Mouse (Mus musculus): ENCODE measurements around the gene Ccz1. TPM values are rescaled to one million over a fixed set of nuclear protein-coding genes. Genes with fewer than 3 reads are reported as not detected.
A peak's percentile ranks its signal among the peaks of the same experiment; 100 is the strongest.

Ccz1 gene
- polyA plus RNA-seq, 1 experiment from 2014 or later, result 125 TPM

GRCm38 (mm10) chr5:144002461-144003192 lies 12.1 kb downstream of the Ccz1 start:
- H3K36me3 ChIP-seq (ENCODE audit: control insufficient read depth, insufficient read depth, low read length), result peaks cover 17% of the 10 kb centered on the region
- H3K4me2 ChIP-seq, result no peak overlapping the region
- no peaks in the 10 kb centered on the region for H3K9me3 ChIP-seq (ENCODE audit: control insufficient read depth, low read length)
- H3K4me3 ChIP-seq (ENCODE audit: low read depth, low read length), result no peak overlapping the region
- no peaks in the 10 kb centered on the region for H3K4me1 ChIP-seq (ENCODE audit: control insufficient read depth, insufficient read depth, low read length)
- no peaks in the 10 kb centered on the region for H3K27me3 ChIP-seq (ENCODE audit: control insufficient read depth, insufficient read depth, low read length)
- DNase-seq (ENCODE audit: low spot score, missing footprints), result peak; percentile 54
- 90% methylated on average over 15 of the region's 15 CpGs for WGBS
- H3K9ac ChIP-seq (ENCODE audit: low read length), result no peak overlapping the region
- no peak overlapping the region for H3K27ac ChIP-seq (ENCODE audit: low read depth, low read length)
- no peak for ATAC-seq (ENCODE audit: low FRiP score)

GRCm38 (mm10) chr5:143999409-143999808 lies 15.3 kb downstream of the Ccz1 start:
- ATAC-seq (ENCODE audit: low FRiP score) (no peak), DNase-seq (ENCODE audit: low spot score, missing footprints) (peak; percentile 45)
- Histone ChIP-seq H3K4me2 (no peak overlapping the region), H3K9ac (ENCODE audit: low read length) (no peak overlapping the region), H3K27ac (ENCODE audit: low read depth, low read length) (no peak overlapping the region), H3K27me3 (ENCODE audit: control insufficient read depth, insufficient read depth, low read length) (no peaks in the 10 kb centered on the region), H3K36me3 (ENCODE audit: control insufficient read depth, insufficient read depth, low read length) (peaks cover 18% of the 10 kb centered on the region), H3K4me3 (ENCODE audit: low read depth, low read length) (no peak overlapping the region), H3K9me3 (ENCODE audit: control insufficient read depth, low read length) (no peaks in the 10 kb centered on the region), H3K4me1 (ENCODE audit: control insufficient read depth, insufficient read depth, low read length) (no peaks in the 10 kb centered on the region)
- WGBS, result 80% methylated on average over 1 of the region's 1 CpGs

DNA sequence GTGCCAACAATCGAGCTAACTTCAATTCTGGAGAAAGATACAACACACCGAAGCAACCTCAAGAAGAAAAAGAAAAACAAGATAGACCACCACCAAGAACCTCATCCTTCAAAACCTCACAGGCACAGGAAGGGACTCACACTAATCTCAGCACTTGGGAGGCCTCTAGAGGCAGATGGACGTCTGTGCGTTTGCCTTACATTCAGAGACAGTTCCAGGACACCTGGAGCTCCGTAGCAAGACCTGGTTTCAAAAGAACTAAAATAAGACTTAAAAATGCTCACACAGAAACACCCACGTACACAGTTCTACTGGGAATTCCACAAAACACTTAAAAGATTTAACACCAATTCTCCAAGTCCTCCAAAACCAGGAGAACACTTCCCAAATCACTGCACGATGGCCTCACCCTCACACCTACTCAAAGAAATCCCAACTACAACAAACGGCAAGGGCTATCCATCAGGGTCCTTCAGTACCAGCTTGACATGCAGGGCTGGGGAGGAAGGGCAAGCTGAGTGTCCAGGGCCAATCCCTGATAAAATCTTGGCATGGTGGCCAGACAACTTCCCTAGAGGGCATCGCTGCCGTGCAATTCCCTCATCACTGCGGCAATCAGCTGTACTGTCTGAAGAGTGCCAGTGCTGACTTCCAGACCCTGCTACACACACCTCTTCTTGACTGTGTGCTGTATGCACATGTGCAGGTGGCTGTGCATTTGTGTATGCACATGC lies 19.9 kb downstream of the Ccz1 start:
- H3K27me3 ChIP-seq (ENCODE audit: control insufficient read depth, insufficient read depth, low read length), result no peaks in the 10 kb centered on the region
- no peaks in the 10 kb centered on the region for H3K4me1 ChIP-seq (ENCODE audit: control insufficient read depth, insufficient read depth, low read length)
- peaks cover 24% of the 10 kb centered on the region for H3K36me3 ChIP-seq (ENCODE audit: control insufficient read depth, insufficient read depth, low read length)
- H3K27ac ChIP-seq (ENCODE audit: low read depth, low read length), result no peak overlapping the region
- H3K9ac ChIP-seq (ENCODE audit: low read length), result no peak overlapping the region
- WGBS, result 84% methylated on average over 11 of the region's 11 CpGs
- no peak overlapping the region for H3K4me3 ChIP-seq (ENCODE audit: low read depth, low read length)
- H3K4me2 ChIP-seq, result no peak overlapping the region
- ATAC-seq (ENCODE audit: low FRiP score) (no peak), DNase-seq (ENCODE audit: low spot score, missing footprints) (peak; percentile 45)
- no peaks in the 10 kb centered on the region for H3K9me3 ChIP-seq (ENCODE audit: control insufficient read depth, low read length)

DNA sequence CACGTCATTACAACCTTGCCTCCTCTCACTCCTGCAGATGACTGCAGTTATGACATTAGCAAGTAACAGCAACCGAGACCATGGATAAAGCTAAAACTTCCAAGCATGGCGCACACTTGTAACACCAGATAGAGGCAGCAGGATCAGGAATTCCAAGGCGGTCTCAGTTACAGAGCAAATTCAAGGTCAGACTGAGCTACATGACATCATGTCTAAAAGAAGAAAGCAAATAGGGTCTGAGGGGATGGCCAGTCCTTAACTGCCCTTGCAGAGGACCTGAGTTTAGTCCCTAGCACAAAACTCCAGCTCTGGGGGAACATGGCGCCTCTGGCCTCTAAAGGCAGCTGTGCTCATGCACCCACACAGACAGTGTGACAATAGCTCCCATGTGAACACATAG lies 20.8 kb downstream of the Ccz1 start:
- Histone ChIP-seq H3K27ac (ENCODE audit: low read depth, low read length) (no peak overlapping the region), H3K9ac (ENCODE audit: low read length) (no peak overlapping the region), H3K9me3 (ENCODE audit: control insufficient read depth, low read length) (no peaks in the 10 kb centered on the region), H3K4me3 (ENCODE audit: low read depth, low read length) (no peak overlapping the region), H3K4me2 (no peak overlapping the region), H3K36me3 (ENCODE audit: control insufficient read depth, insufficient read depth, low read length) (peaks cover 19% of the 10 kb centered on the region; the same call in 1 of the 2 replicates), H3K27me3 (ENCODE audit: control insufficient read depth, insufficient read depth, low read length) (no peaks in the 10 kb centered on the region), H3K4me1 (ENCODE audit: control insufficient read depth, insufficient read depth, low read length) (no peaks in the 10 kb centered on the region)
- DNase-seq (ENCODE audit: low spot score, missing footprints) (no peak), ATAC-seq (ENCODE audit: low FRiP score) (no peak)
- WGBS, result 96% methylated on average over 5 of the region's 5 CpGs

GRCm38 (mm10) chr5:143993260-143993659 lies 21.4 kb downstream of the Ccz1 start:
- peaks cover 19% of the 10 kb centered on the region; the same call in 1 of the 2 replicates for H3K36me3 ChIP-seq (ENCODE audit: control insufficient read depth, insufficient read depth, low read length)
- H3K27ac ChIP-seq (ENCODE audit: low read depth, low read length), result no peak overlapping the region
- WGBS, result 96% methylated on average over 8 of the region's 8 CpGs
- no peaks in the 10 kb centered on the region for H3K4me1 ChIP-seq (ENCODE audit: control insufficient read depth, insufficient read depth, low read length)
- no peak overlapping the region for H3K4me2 ChIP-seq
- ATAC-seq (ENCODE audit: low FRiP score) (no peak), DNase-seq (ENCODE audit: low spot score, missing footprints) (no peak)
- no peaks in the 10 kb centered on the region for H3K9me3 ChIP-seq (ENCODE audit: control insufficient read depth, low read length)
- no peaks in the 10 kb centered on the region for H3K27me3 ChIP-seq (ENCODE audit: control insufficient read depth, insufficient read depth, low read length)
- no peak overlapping the region for H3K9ac ChIP-seq (ENCODE audit: low read length)
- H3K4me3 ChIP-seq (ENCODE audit: low read depth, low read length), result no peak overlapping the region

DNA sequence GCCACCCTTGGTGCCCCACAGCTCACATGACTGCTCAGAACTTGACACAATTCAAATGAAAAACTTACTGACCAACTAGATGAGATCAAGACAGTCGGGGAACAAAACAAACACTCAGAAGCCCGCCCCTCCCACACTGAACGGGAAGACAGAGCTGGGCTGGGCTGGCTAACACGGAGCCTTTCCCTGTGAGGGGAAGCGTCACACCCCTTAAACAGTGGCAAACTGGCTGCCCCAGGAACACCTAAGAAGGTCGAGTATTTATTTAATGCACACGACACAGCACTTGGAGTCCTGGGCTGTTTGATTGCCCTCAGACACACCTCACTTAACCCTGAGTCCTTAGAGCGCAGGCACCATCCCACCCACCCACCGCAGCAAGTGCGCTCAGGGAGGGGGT lies 22.0 kb downstream of the Ccz1 start:
- WGBS, result 88% methylated on average over 10 of the region's 10 CpGs

GRCm38 (mm10) chr5:143990086-143990485 lies 24.6 kb downstream of the Ccz1 start:
- Histone ChIP-seq H3K9me3 (ENCODE audit: control insufficient read depth, low read length) (no peaks in the 10 kb centered on the region), H3K27me3 (ENCODE audit: control insufficient read depth, insufficient read depth, low read length) (no peaks in the 10 kb centered on the region), H3K4me3 (ENCODE audit: low read depth, low read length) (no peak overlapping the region), H3K27ac (ENCODE audit: low read depth, low read length) (no peak overlapping the region), H3K4me1 (ENCODE audit: control insufficient read depth, insufficient read depth, low read length) (no peaks in the 10 kb centered on the region), H3K4me2 (no peak overlapping the region), H3K36me3 (ENCODE audit: control insufficient read depth, insufficient read depth, low read length) (peaks cover 25% of the 10 kb centered on the region), H3K9ac (ENCODE audit: low read length) (no peak overlapping the region)
- ATAC-seq (ENCODE audit: low FRiP score) (no peak), DNase-seq (ENCODE audit: low spot score, missing footprints) (peak; percentile 31)
- 96% methylated on average over 11 of the region's 11 CpGs for WGBS

More for the DNA sequence above, 22.0 kb downstream of the Ccz1 start:
- no peaks in the 10 kb centered on the region for H3K4me1 ChIP-seq (ENCODE audit: control insufficient read depth, insufficient read depth, low read length)
- H3K27me3 ChIP-seq (ENCODE audit: control insufficient read depth, insufficient read depth, low read length), result no peaks in the 10 kb centered on the region
- no peak overlapping the region for H3K4me2 ChIP-seq
- no peak for DNase-seq (ENCODE audit: low spot score, missing footprints)
- no peak for ATAC-seq (ENCODE audit: low FRiP score)
- no peak overlapping the region for H3K9ac ChIP-seq (ENCODE audit: low read length)
- no peaks in the 10 kb centered on the region for H3K9me3 ChIP-seq (ENCODE audit: control insufficient read depth, low read length)
- peaks cover 21% of the 10 kb centered on the region; the same call in 1 of the 2 replicates for H3K36me3 ChIP-seq (ENCODE audit: control insufficient read depth, insufficient read depth, low read length)
- H3K4me3 ChIP-seq (ENCODE audit: low read depth, low read length), result no peak overlapping the region
- no peak overlapping the region for H3K27ac ChIP-seq (ENCODE audit: low read depth, low read length)

- DNase-seq (ENCODE audit: low spot score, missing footprints) (peak; percentile 12), ATAC-seq (ENCODE audit: low FRiP score) (no peak)
- Histone ChIP-seq H3K9me3 (ENCODE audit: control insufficient read depth, low read length) (no peaks in the 10 kb centered on the region), H3K4me1 (ENCODE audit: control insufficient read depth, insufficient read depth, low read length) (no peaks in the 10 kb centered on the region), H3K4me3 (ENCODE audit: low read depth, low read length) (no peak overlapping the region), H3K9ac (ENCODE audit: low read length) (no peak overlapping the region), H3K27ac (ENCODE audit: low read depth, low read length) (no peak overlapping the region), H3K27me3 (ENCODE audit: control insufficient read depth, insufficient read depth, low read length) (no peaks in the 10 kb centered on the region), H3K36me3 (ENCODE audit: control insufficient read depth, insufficient read depth, low read length) (peaks cover 25% of the 10 kb centered on the region), H3K4me2 (no peak overlapping the region)
- WGBS, result 84% methylated on average over 4 of the region's 4 CpGs
Measured at GRCm38 (mm10) chr5:143989046-143989445, 25.6 kb downstream of the Ccz1 start.

DNA sequence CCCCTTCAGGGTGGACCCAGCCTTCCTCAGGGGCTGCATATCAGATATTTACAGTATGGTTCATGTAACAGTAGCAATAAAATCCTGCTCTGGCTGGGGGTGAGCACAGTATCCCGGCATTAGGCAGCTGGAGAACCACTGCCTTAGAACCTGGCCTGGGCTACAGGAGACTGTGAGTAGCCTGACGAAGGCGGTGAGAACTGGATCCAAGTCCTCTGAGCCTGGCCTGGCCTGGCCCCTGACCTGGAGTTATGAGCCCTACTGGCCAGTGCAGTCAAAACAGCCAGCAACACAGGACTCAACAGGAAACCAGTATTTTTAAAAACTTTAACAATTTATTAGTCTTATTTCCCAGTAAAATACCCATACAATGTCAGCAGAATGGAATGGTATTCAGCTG lies 27.1 kb downstream of the Ccz1 start:
- Histone ChIP-seq H3K9me3 (ENCODE audit: control insufficient read depth, low read length) (no peaks in the 10 kb centered on the region), H3K4me2 (no peak overlapping the region), H3K27me3 (ENCODE audit: control insufficient read depth, insufficient read depth, low read length) (no peaks in the 10 kb centered on the region), H3K27ac (ENCODE audit: low read depth, low read length) (no peak overlapping the region), H3K9ac (ENCODE audit: low read length) (no peak overlapping the region), H3K4me1 (ENCODE audit: control insufficient read depth, insufficient read depth, low read length) (no peaks in the 10 kb centered on the region), H3K4me3 (ENCODE audit: low read depth, low read length) (no peak overlapping the region), H3K36me3 (ENCODE audit: control insufficient read depth, insufficient read depth, low read length) (peaks cover 22% of the 10 kb centered on the region)
- ATAC-seq (ENCODE audit: low FRiP score) (no peak), DNase-seq (ENCODE audit: low spot score, missing footprints) (peak; percentile 14)
- 94% methylated on average over 3 of the region's 3 CpGs for WGBS
